Mouse (Mus musculus) inflammation-experienced regulatory T-cells, adult 6 months (primary cell): ENCODE measurements around the gene Pmvk. TPM values are rescaled to one million over a fixed set of nuclear protein-coding genes. Genes with fewer than 3 reads are reported as not detected.
"Not testable (repeated sequence)": the region's sequence is repeated elsewhere in the genome, so short reads cannot be mapped to it uniquely, and the experiment has no call there.

Experiments used
- ATAC-seq: one replicate; pipeline ENCODE4 v1.8.0; 2017
- polyA plus RNA-seq, 3 experiments: library from polyadenylated mRNA; unstranded; fragments of 100-300 nt; shearing (Covaris generic); gene quantifications; one replicate each; pipeline ENCODE4 v1.2.1; 2017

The Pmvk gene
- polyA plus RNA-seq, 3 experiments from 2014 or later = 34.8 to 40.5 (median 39.0) TPM

- not testable (repeated sequence) for ATAC-seq
Measured at GRCm38 (mm10) chr3:89429021-89429420, 25.3 kb upstream of the Pmvk start.

DNA sequence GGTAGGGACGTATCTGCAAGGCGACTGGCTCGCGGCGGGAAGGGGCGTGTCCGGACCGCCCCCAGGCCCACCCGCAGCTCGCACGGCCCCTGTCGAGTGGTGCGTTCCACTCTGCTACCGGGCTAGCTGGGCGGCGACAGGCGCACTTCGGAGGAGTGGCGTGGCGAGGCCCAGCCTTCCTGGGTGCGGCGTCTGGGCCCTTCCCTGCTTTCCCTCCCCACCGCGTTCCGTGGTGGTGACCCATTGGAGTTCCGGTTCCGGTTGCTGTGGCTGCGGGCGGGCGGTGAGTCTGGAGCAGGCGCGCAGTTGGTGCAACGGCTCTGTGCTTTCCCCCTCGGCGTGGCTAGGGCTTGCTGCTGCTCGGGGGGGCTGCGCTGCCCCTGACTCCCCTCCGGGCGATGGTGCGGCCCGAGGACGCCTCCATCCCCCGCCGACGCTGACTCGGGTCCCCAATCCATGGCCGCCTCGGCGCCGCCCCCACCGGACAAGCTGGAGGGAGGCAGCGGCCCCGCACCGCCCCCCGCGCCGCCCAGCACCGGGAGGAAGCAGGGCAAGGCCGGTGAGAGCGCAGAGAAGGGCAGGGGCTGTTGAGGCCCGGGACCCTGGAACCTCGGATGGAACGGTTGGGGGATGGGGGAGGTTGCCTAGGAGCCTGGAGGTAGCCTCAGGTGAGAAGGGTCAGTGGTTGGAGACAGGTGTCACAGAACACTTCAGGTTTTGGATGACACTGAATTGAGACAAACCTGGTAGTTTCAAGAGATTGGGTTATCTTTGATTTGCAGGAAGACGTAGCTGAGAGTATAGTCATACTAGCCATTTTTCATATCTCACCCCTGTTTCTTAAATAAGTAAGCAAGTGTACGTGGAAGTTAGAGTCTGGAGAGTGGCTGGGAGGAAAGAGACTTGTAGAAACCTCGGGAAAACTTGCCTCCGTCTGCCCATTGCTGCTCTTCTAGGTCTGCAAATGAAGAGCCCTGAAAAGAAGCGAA, 23.9 kb upstream of the Pmvk start, which contains the start of gene Pygo2:
Gene Pygo2 (plus strand): TSS at position 44 of the 989 bp plus-strand sequence.
- ATAC-seq = peak; percentile 99

GRCm38 (mm10) chr3:89432606-89433005, 21.7 kb upstream of the Pmvk start:
- ATAC-seq = no peak

GRCm38 (mm10) chr3:89434532-89434931, 19.8 kb upstream of the Pmvk start:
- ATAC-seq = no peak

DNA sequence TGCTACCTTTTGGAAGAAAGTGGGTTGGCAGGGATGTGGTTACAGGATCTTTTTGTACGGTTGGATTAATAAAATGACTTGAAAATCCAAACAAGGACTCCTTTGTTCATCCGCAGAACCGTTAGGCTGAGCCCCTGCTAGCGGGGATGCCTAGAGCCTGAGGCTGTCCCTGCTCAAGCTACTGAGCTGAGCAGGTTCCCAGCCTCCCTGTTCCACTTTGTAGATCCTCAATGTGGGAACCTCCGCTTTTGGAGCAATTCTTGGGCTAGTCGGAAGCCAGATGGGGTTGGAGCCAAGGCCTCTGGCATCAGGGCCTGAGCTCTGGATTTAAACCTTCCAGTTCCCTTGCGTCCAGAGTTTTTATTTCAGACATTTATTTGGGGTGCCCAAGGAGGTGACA, 19.3 kb upstream of the Pmvk start:
- ATAC-seq = no peak

GRCm38 (mm10) chr3:89436176-89437113, 17.9 kb upstream of the Pmvk start, which contains the start of gene Pbxip1:
Pbxip1 (plus strand) TSS chr3:89436706.
- ATAC-seq = peak; percentile 88

GRCm38 (mm10) chr3:89437269-89437668, 17.1 kb upstream of the Pmvk start:
- peak; percentile 64 for ATAC-seq

- no peak for ATAC-seq
Measured at GRCm38 (mm10) chr3:89440691-89441090, 13.7 kb upstream of the Pmvk start.

GRCm38 (mm10) chr3:89448720-89449537, 5.4 kb upstream of the Pmvk start:
- ATAC-seq = peak; percentile 46

GRCm38 (mm10) chr3:89449541-89449940, 4.8 kb upstream of the Pmvk start:
- ATAC-seq = peak; percentile 50

GRCm38 (mm10) chr3:89451916-89452315, 2.4 kb upstream of the Pmvk start:
- no peak for ATAC-seq

GRCm38 (mm10) chr3:89455786-89456285, 1.5 kb downstream of the Pmvk start:
- no peak for ATAC-seq

DNA sequence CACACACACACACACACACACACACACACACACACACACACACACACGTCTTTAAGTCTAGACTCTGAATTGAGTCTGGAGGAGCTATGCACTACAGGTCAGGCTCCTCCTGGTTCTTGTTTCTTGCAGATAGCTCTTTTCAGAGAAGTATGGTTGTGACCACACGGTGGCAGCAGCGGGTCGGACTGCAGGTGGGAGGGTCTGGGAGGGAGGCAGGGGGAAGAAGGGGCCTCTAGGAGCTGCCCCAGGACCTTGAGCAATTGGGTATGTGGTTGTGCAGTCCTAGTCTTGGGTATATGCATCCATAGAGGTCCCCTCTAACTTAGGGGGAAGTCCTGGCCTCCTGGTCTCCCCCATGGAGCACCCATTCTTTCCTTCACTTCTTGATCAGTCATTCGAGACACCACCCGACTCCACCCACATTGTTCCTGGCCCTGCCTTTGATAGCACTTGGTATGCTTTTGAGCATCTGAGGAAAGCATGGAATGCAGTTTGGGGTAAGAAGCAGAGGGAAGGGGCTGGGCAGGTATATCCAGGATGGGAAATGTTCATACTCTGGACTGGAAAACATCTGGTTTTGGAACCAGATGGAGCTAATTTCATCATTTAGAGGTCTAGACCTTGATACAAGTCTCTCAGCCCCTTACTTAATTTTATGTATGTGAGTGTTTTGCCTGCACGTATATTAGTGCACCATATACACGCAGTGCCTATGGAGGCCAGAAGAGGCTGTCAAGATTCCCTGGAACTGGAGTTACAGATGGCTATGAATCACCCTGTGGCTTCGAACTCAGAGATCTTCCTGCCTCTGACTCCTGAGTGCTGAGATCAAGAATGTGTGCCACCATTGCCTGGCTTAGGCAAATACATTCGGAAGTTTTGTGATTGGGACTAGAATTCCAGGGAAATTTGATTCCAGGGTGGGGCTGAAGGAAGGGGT, 2.7 kb downstream of the Pmvk start:
- ATAC-seq = peak; percentile 31

GRCm38 (mm10) chr3:89458372-89458964, 4.1 kb downstream of the Pmvk start:
- peak; percentile 80 for ATAC-seq

DNA sequence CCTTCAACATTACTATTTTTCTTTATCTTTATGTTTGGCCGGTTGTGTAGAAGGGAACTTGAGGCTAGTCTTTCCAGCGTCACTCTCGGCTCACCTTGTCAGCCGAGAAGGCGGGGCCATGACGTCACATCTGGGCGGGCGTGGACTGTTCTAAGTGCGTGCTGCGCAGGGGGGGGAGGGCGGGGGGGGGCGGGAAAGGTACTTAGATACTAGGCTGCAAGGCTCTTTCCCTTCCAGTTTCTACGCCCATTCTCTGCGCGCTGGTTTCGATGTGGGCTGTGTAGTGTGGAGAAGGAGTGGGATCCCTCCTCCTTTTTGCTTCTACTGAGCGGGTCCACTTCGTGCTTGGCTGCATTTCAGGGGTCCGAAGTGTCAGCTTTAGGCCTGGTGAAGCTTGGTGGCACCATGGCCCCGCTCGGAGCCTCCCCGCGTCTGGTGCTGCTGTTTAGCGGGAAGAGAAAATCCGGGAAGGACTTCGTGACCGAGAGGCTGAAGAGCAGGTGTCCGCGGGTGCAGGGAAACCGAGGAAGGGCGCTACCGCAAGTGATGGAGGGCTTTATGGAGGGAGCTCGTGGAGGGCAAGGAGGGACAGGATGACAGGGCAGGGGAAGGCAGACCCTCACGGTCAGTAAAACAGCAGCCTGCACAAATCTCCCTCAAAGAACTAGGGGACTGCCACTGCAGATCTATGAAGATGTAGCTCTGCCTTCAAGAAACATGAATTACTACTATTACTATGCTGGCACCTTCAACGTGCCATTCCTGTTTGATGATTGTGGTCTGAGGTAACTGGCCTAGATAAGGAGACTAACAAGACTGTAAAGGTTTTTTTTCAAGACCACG, 4.8 kb downstream of the Pmvk start:
- peak; percentile 76 for ATAC-seq

GRCm38 (mm10) chr3:89468268-89468667, 13.9 kb downstream of the Pmvk start:
- ATAC-seq = no peak

DNA sequence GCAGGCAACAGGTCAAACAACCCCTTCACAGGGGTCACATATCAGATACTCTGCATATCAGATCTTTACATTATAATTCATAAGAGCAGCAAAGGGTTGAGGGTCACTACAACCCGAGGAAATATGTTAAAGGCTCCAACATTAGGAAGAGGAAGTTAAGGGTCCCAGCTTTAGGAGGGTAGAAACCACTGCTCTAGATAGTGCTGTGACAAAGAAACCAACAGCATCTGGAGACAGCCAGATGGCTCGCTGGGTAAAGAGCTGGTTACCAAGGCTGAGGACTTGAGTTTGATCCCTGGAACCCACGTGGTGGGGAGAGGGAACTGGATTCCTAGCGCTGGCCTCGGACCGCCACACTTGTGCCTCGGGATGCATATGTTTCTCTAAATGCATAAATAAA, 17.9 kb downstream of the Pmvk start:
- no peak for ATAC-seq

DNA sequence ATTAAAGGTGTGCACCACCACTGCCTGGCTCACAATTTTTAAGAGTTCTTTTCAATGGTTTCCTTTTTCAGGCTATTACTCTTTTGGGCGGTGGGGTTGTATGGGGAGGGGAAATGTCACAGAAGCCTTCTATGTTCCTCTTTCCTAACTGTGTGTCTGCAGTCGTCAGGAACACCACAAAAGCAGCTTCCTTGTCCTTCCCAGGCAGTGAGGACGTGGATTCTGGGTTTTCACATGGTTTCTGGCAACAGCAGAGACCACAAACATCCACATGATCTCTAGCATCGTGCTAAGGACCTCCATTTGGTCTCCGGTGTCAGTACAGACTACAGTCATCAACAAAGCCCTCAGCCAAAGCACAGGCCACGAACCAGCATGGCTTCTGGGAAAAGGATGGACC, 19.5 kb downstream of the Pmvk start:
- no peak for ATAC-seq

DNA sequence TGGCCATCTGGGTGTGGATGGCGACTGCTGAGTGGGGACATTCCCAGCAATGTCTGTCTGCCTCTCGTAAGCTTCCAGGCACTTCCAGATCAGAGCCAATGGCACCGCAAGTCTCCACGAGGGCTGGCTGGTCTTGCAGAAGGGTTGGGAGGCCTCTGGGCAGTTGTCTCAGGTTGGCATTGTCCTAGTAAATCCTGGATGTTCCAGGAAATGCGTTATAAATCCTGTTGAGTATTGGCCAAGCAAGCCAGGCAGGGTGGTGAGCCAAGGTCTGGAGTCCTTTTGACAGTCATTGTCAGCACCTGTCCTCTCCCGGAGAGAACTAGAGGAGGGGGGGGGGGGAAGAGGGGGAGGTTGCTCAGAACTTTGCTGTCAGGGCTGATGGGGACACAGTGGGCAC, 24.7 kb downstream of the Pmvk start:
- ATAC-seq = no peak
